Mouse (Mus musculus) liver, embryonic 14.5 days (tissue): Measurements from ENCODE around the gene Hpcal1. TPM values are rescaled to one million over a fixed set of nuclear protein-coding genes. Genes with fewer than 3 reads are reported as not detected.

ENCODE experiments used
- ATAC-seq: fragments of 200-750 bp; cut with Nextera tagmentation; 2 replicates; pipeline ENCODE4 v1.8.0; 2017; ENCODE audit warnings: moderate number of reproducible peaks, mild to moderate bottlenecking, moderate library complexity; ENCODE audit not compliant: insufficient read depth
- DNase-seq, 3 experiments: peaks; one replicate each; pipeline ENCODE4 v3.0.0-alpha.2; 2012 to 2013; ENCODE audit warnings: low read depth in 3 of 3, low spot score in 3 of 3
- H3K27ac ChIP-seq: fragments of 300-500 bp; sonication (generic); 2 replicates; pipeline ENCODE4 v1.5.1; 2014; ENCODE audit warnings: moderate library complexity, mild to moderate bottlenecking, control low read depth, inconsistent platforms
- H3K27me3 ChIP-seq: fragments of 300-500 bp; sonication (generic); 2 replicates; pipeline ENCODE4 v1.6.1; 2014; ENCODE audit warnings: mild to moderate bottlenecking, low read length, moderate library complexity; ENCODE audit not compliant: control insufficient read depth, insufficient read depth
- H3K36me3 ChIP-seq: fragments of 300-500 bp; sonication (generic); replicated peaks from 2 replicates; pipeline ENCODE4 v1.6.1; 2014; ENCODE audit warnings: low read depth; ENCODE audit not compliant: control insufficient read depth, insufficient read depth
- H3K4me1 ChIP-seq, 2 experiments: fragments of 200-500 bp in 1 of 2; fragments of 300-500 bp in 1 of 2; sonication (generic) in 1 of 2; replicated peaks; 2 replicates each; pipeline ENCODE4 v1.6.1; 2012 to 2014; ENCODE audit warnings: antibody characterized with exemption in 1 of 2, inconsistent platforms in 1 of 2, low read length in 1 of 2; ENCODE audit not compliant: control insufficient read depth in 2 of 2, insufficient read depth in 2 of 2
- H3K4me2 ChIP-seq: fragments of 300-500 bp; sonication (generic); 2 replicates; pipeline ENCODE4 v1.6.1; 2014; ENCODE audit warnings: low read depth, mild to moderate bottlenecking, control low read depth, moderate library complexity
- H3K4me3 ChIP-seq, 2 experiments: fragments of 200-500 bp in 1 of 2; fragments of 300-500 bp in 1 of 2; sonication (generic) in 1 of 2; 2 replicates each; pipeline ENCODE4 v1.5.1; 2012 to 2014; ENCODE audit warnings: low read depth in 2 of 2, low read length in 2 of 2, mild to moderate bottlenecking in 2 of 2, control low read depth in 1 of 2, inconsistent platforms in 1 of 2, moderate library complexity in 1 of 2; ENCODE audit not compliant: insufficient read depth in 1 of 2
- H3K9ac ChIP-seq: fragments of 300-500 bp; sonication (generic); replicated peaks from 2 replicates; pipeline ENCODE4 v1.6.1; 2014; ENCODE audit warnings: mild to moderate bottlenecking, control low read depth, moderate library complexity
- H3K9me3 ChIP-seq: fragments of 300-500 bp; sonication (generic); 2 replicates; pipeline ENCODE4 v1.6.1; 2016; ENCODE audit warnings: low read length, mixed read lengths; ENCODE audit not compliant: control insufficient read depth
- CTCF ChIP-seq: IDR thresholded peaks from 2 replicates; pipeline ENCODE4 v1.5.1; 2016; ENCODE audit warnings: antibody characterized with exemption, low read depth, control low read depth
- EP300 ChIP-seq: IDR thresholded peaks from 2 replicates; pipeline ENCODE4 v1.6.1; 2016; ENCODE audit warnings: antibody characterized with exemption, low read depth
- WGBS: fragments of 180-500 bp; shearing (Covaris S2); extraction: QIAGEN DNeasy Blood & Tissue Kit; methylation state at CpG from one replicate; pipeline ENCODE4 v1.1.7; 2014; ENCODE audit not compliant: insufficient replicate concordance; 5-methylcytosine and 5-hydroxymethylcytosine counted together
- polyA plus RNA-seq, 2 experiments: library from polyadenylated mRNA; depleted of rRNA in 1 of 2; stranded (reverse) in 1 of 2; unstranded in 1 of 2; fragments of >200 nt; fragmentation: Nextera tagmentation in 1 of 2; extraction: Ambion mirVana in 1 of 2; gene quantifications; 2 replicates each; pipeline versions ENCODE4 v1.2.1 to v1.2.3; 2012 to 2014

The Hpcal1 gene
- polyA plus RNA-seq, 2 experiments, result 13.6 to 16.6 TPM

DNA sequence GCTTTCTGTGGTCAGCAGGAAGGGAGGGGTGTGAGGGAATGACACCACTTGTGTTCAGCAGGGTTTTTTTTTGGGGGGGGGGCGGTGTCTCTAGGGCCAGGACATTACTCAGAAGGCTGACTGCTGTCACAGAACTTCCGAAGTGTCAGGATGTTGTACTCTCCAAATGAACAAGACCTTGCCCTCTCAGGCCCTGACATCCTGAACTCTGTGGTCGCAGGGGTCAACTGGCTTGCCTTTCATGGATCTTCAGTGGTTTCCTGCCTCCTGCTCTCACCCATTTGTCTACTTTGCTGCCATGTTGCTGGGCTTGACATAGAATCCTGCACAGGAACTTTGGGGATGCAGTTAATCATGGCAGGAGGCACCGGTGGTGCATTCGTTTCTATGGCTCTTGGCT, 32.1 kb upstream of the Hpcal1 start:
- WGBS, result 24% methylated on average over 5 of the region's 5 CpGs
- DNase-seq, result no peak
- Histone ChIP-seq H3K36me3 (no peaks in the 10 kb centered on the region), H3K27ac (no peak overlapping the region), H3K27me3 (no peaks in the 10 kb centered on the region), H3K9ac (no peak overlapping the region), H3K4me1 (no peaks in the 10 kb centered on the region), H3K9me3 (no peaks in the 10 kb centered on the region), H3K4me2 (no peak overlapping the region), H3K4me3 (no peak overlapping the region)
- ATAC-seq, result no peak
- TF ChIP-seq EP300, result no peak

DNA sequence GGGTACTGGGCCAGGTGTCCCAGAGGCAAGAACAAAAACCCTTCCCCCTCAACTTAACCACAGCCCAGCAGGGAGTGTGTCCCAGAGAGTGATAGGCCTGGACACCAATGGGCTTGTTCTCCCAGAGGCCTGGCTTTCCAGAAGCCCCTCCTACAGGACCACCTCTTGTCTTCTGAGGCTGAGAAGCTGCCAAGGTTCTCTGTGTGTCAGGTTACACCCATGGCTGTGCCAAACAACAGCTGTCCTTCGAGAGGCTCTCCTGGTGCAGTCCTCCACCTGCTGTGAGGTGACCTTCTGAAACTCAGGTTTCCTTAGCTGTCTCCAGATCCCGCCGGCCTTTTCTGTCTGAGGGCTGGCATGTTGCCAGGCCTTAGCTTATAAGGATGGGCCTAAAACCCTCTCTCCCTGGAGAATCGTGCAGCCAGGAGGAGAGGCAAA, 29.2 kb upstream of the Hpcal1 start:
- WGBS, result 24% methylated on average over 4 of the region's 4 CpGs
- no peaks in the 10 kb centered on the region for H3K4me1 ChIP-seq
- no peak overlapping the region for H3K4me3 ChIP-seq
- no peak overlapping the region for H3K27ac ChIP-seq
- no peak for TF ChIP-seq EP300
- no peak for TF ChIP-seq CTCF
- ATAC-seq (no peak), DNase-seq (no peak)
- no peak overlapping the region for H3K9ac ChIP-seq
- H3K9me3 ChIP-seq, result no peaks in the 10 kb centered on the region
- H3K4me2 ChIP-seq, result no peak overlapping the region
- no peaks in the 10 kb centered on the region for H3K36me3 ChIP-seq
- no peaks in the 10 kb centered on the region for H3K27me3 ChIP-seq

GRCm38 (mm10) chr12:17663991-17664635, 26.5 kb upstream of the Hpcal1 start:
- no peak overlapping the region for H3K4me2 ChIP-seq
- H3K9me3 ChIP-seq, result no peaks in the 10 kb centered on the region
- no peaks in the 10 kb centered on the region for H3K36me3 ChIP-seq
- H3K4me1 ChIP-seq, result no peaks in the 10 kb centered on the region
- no peak overlapping the region for H3K4me3 ChIP-seq
- DNase-seq (no peak), ATAC-seq (no peak)
- TF ChIP-seq EP300 (no peak), CTCF (no peak)
- no peak overlapping the region for H3K27ac ChIP-seq
- H3K27me3 ChIP-seq, result no peaks in the 10 kb centered on the region
- 65% methylated on average over 9 of the region's 9 CpGs for WGBS
- no peak overlapping the region for H3K9ac ChIP-seq

DNA sequence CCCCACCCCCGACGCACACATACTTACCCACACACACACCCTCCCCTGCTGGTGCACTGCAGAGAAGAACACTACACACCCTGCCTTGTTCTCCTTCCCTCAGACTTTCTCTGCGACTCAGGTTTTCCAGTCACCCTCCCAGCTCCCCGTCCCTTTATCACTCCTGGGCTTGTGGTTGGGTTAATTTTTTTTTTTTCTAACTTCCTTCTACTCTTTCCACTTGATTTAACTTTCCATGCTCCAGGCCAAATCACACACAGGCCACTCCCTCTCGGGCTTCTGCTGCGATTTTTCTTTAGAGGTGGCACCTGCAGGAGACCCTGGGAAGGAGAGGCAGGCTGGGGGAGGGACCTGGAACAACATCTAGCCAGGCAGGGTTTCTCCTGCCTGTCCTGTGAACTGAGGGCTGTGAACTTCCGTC, 24.7 kb upstream of the Hpcal1 start:
- ATAC-seq, result no peak
- Histone ChIP-seq H3K4me1 (no peaks in the 10 kb centered on the region), H3K9me3 (no peaks in the 10 kb centered on the region), H3K27me3 (no peaks in the 10 kb centered on the region), H3K4me2 (no peak overlapping the region), H3K36me3 (no peaks in the 10 kb centered on the region), H3K4me3 (no peak overlapping the region), H3K27ac (no peak overlapping the region), H3K9ac (no peak overlapping the region)
- DNase-seq, result no peak
- 41% methylated on average over 7 of the region's 7 CpGs for WGBS
- TF ChIP-seq CTCF (no peak), EP300 (no peak)

DNA sequence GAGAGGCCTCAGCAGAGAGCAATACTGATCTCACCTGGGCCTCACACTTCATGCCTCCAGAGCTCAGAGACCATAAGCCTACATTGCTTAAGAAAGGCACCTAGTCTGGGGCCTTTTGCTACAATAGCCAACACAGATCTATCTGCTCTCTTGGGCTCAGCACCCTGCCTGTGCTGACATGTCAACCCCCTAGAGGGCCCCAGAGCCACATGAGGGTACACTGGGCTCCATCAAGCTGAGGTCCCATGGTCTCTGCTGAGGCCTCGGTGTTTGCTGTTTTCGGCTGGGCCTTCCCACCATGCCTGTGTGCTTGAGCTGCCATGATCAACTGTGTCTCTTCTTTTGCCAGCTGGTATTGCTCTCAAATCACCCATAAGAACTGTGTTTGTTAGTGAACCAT, 24.0 kb upstream of the Hpcal1 start:
- H3K9ac ChIP-seq, result no peak overlapping the region
- no peaks in the 10 kb centered on the region for H3K4me1 ChIP-seq
- H3K27me3 ChIP-seq, result no peaks in the 10 kb centered on the region
- no peak overlapping the region for H3K27ac ChIP-seq
- no peak overlapping the region for H3K4me3 ChIP-seq
- no peak for DNase-seq
- 41% methylated on average over 2 of the region's 2 CpGs for WGBS
- TF ChIP-seq EP300, result no peak
- peak; percentile 54 for TF ChIP-seq CTCF
- H3K4me2 ChIP-seq, result no peak overlapping the region
- ATAC-seq, result no peak
- no peaks in the 10 kb centered on the region for H3K36me3 ChIP-seq
- no peaks in the 10 kb centered on the region for H3K9me3 ChIP-seq
